Mouse (Mus musculus) cerebellum, postnatal 36 days (tissue): ENCODE data around the gene Rasal2.
A peak's percentile ranks its signal among the peaks of the same experiment; 100 is the strongest.
"Not testable (repeated sequence)": the region's sequence is repeated elsewhere in the genome, so short reads cannot be mapped to it uniquely, and the experiment has no call there.

Source experiments
- DNase-seq, 2 experiments: peaks; one replicate each; pipeline ENCODE4 v3.0.0; 2021 to 2022; ENCODE audit warnings: mixed read lengths in 2 of 2

Rasal2 gene

DNA sequence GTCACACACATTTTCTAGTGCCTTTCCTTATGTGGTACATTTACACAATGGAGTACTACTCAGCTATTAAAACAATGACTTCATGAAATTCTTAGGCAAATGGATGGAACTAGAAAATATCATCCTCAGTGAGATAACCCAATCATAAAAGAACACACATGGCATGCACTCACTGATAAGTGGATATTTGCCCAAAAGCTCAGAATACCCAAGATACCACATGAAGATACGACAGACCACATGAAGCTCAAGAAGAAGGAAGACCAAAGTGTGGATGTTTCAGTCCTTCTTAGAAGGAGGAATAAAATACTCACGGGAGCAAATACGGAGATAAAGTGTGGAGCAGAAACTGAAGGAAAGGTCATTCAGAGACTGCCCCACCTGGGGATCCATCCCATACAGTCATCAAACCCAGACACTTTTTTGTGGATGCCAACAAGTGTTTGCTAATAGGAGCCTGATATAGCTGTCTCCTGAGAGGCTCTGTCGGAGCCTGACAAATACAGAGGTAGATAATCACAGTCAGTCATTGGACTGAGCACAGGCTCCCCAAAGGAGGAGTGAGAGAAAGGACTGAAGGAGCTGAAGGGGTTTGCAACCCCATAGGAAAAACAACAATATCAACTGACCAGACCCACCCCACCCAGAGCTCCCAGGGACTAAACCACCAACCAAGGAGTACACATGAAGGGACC is 175.6 kb downstream of the Rasal2 start:
- DNase-seq: not testable (repeated sequence)

GRCm38 (mm10) chr1:157233451-157233850 is 178.9 kb downstream of the Rasal2 start:
- no peak for DNase-seq

DNA sequence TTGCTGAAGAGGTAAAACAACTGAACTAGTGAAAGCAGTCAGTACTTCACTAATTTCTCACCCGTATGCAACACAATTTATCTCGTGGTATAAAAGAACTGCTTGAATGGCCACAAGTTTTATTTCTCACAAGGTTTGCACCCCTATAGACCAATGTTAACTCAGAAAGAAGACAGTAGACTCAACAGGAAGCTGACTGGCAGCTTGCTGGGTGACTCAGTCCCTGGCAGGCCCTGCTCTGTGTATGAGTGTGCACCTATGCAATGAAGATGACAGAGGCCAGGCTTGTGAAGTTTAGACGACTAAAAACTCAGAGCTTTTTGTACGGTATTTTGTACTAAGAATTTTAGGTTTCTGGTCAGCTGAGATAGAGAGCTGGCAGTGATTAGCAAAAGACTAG is 180.0 kb downstream of the Rasal2 start:
- no peak for DNase-seq

DNA sequence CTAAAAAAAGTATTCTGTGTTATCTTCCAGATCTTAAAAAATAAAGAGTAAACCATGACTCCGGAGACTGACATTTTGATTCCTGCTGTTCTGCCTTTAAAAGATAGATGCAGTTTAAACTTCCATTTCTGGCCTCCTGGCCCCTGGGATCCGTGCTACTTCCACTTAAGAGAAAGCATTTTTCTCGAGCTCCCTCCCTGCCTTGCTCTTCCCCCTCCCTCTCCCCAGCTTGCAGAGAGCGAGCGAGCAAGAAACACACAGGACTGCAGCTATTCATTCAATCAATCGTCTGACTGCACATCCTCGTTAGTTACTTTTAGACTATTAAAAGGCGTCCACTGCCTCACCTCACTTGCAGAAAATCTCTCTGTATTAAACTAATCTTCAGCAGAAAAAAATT is 181.4 kb downstream of the Rasal2 start:
- DNase-seq: no peak

DNA sequence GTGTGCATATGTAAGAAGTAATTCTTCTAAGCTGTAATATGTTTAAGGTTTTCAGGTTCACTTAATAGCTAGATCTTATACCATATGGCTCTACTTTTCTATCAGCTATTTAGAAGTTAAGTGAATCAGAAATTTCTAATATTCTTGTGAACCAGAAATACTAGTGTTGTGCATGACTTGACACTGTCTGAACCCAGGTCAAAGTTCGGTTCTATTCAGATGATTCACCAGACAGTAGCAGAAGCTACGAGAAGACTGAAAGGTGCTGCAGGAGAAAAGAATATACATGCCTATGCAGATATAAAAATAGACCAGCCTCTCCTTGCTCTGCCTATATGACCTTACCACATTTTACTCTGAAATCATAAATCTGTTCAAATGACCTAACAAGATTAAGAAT is 182.0 kb downstream of the Rasal2 start:
- no peak for DNase-seq

- DNase-seq: no peak
These were observed 187.4 kb downstream of the Rasal2 start for GRCm38 (mm10) chr1:157225013-157225412.

GRCm38 (mm10) chr1:157220910-157221309 is 191.5 kb downstream of the Rasal2 start:
- no peak for DNase-seq

DNA sequence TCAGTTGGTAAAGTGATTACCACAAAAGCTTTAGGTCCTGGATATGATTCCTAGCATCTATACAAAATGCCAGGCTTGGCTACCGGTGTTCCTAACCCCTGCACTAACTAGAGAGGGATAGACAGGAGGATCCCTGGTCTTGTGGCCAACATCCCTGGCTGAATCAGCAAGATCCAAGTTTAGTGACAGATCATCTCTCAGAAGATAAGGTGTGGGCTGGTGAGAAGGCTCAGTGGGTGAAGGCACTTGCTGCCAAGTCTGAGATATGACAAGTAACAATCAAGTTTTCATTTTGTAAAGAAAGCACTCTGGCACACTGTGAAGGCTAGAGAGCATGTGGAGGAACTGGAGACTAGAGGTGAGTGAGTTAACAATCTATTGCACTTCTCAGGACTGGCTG is 191.9 kb downstream of the Rasal2 start:
- no peak for DNase-seq

DNA sequence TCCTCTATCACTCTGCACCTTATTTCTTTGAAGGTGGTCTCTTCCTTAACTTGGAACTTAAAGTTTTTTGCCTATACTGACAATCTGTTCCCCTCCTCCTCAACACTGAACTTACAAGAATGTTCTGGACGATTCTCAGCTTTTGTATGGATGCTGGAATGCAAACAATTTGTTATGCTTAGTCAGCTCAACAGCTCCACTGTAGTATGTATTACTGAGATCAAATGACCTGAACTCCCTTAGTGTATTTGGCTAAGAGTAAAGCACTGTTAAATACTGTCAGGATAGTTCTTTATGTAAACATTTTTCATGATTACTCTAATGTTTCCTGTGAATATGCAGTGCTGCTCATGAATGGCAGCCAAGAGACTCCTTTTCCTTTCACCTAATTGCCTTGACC is 203.6 kb downstream of the Rasal2 start:
- no peak for DNase-seq

GRCm38 (mm10) chr1:157205685-157206084 is 206.7 kb downstream of the Rasal2 start:
- DNase-seq: no peak

DNA sequence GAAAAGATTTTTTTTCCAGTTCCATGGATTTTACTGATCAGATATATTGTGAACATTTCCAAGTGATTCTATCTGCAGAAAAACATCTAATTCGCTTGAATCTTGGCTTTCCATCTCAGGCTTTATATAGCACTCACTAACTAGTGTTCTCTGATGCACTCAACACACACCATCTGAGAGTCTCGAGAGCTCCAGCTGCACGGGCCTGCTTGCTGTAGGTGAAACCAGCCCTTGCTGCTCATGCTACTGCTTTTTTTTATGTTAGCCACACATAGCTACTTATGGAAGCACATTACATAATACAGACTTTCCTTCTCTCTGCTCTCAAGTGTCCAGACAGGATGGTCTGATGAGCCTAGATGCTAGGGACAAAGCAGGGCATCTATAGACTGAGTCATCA is 229.4 kb downstream of the Rasal2 start:
- DNase-seq: no peak

DNA sequence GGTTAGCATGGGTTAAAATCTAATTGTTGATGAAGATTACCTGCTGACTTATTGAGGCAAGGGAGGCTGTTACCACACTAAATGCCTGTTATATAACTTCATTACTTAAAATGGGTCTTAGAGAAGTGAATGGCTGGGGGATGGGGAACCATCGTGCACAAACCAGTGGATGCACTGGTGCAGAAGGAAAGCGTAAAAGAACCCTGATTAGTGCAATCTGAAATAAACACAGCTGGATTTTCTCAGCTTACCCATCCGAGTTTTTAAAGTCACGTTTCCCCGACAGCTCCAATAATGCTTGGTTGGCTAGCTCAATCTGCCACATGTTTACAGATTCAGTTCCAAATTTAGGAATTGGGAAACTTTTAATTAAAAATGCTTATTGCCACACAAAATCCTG is 230.0 kb downstream of the Rasal2 start:
- DNase-seq: no peak

GRCm38 (mm10) chr1:157181081-157181480 is 231.3 kb downstream of the Rasal2 start:
- DNase-seq: peak in 1 of 2 experiments; percentile 9

DNA sequence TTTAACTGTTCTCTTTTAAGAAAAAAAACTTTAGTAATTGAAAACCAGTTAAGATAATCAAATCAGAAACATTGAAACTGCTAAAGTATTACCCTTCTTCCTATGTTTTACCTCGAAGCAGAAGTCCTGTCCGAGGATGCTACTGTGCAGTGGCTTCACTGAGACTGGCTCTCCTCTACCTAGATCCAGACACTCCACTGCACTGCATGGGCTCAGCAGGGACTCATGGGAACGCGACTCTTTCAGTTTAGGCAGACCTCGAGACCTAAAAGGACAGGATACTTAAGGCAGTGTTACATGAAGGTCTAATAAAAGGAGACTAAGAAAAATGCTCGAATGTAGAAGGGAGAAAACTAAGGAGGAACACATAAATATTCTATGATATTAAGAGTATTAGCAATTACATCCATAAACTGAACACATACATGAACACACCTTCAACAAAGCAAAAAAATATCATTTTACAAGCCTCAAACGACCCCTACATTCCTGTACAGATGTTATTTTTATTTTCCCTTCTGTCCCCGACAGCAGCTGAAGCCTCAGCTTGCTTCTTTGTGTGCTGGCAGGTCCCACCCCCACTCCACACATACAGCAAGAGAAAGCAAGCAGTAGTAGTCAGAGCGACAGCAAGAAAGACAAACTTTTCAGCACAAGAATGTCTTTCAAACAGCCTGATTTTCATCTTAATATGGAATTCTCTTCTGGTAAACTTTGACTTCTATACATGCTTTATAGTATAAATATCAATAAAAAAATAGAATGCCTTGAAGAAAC is 233.2 kb downstream of the Rasal2 start:
- DNase-seq: no peak

DNA sequence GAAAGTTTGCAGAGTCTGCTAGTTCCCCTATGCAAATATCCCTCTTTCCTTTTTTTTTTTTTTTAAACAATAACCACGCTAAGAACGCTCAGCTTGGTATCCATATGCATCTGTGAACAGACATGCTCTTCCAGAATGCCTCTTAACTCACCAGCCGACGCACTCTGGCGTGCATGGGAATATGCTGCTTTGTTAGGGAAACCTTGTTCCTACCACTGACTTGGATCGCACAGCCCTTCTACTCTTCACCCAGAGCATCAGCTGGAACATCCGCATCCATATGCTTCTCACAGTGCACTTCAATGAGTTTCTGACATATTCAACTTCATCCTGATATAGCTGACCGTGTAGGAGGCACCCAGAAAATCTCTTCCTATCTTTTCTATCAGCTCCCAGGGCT is 243.1 kb downstream of the Rasal2 start:
- no peak for DNase-seq

DNA sequence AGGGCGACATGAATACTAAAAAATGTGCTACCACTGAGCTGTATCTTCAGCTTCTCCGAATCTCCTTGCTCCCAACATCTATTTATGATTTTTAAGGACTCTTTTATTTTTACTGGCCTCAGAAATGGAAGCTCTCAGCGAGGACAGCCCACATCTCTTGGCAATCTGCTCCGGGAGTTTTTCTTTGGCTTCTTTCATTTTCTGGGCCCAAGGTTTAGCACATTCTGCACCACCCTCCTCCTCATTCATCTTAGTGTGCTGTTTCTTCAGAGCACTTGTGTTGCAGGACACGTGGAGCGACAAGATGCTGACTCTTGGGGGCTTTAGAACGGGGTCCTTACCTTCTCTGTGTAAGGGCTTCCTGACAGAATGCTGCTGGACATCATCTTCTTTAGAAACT is 243.5 kb downstream of the Rasal2 start:
- DNase-seq: no peak

DNA sequence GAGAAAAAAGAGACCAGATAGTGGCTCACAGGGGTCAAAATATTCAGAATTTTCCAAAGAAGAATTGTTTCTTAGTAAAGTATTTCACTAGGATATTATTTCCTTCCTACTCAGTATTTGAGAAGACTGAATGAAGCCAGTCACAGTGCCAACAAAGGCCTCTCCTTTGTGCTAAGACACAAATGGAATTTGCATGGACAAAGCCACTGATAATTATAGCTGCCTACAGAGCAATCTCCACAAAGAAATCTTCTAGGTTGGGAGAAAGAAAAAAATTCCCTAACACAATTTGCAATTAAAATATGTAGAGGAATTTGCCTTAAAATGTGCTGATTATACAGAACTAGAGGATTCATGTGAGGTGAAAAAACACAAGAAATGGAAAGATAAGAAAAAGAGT is 258.6 kb downstream of the Rasal2 start:
- no peak for DNase-seq

DNA sequence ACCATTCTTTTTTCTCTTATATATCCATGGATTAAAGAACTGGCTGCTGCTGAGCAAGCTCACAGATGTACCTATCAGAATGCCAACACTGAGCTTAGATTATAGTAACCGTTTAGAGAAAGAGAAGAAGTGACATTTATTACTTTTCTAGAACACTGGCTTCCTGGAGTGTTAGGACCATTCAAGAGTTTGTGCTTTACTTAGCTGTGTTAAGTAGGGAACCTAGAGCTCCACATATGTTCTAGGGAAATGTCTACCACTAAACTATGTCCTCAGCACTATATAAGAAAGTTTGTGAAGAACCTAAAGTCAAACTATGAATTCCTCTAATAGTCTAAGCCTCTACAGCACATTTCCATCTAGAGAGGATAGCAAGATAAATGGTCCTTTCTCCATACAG is 262.3 kb downstream of the Rasal2 start:
- DNase-seq: no peak

DNA sequence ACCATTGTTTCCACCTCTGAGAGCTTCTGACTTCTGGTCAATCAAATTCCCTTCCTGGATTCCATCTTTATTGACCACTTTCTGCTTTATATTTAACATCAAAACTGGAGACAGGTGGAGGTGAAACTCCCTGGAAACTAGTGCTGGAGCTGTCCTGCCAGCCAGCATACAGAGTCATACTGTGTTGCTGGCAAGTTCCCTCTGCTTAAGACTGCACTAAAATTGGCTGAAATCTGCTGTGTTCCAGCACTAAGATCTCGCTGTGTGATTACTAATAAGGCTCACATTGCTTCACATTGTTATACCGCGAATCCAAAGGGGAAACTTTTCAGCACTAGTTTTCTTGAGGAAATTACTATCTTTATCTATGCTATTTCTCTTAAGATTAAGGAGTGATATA is 267.8 kb downstream of the Rasal2 start:
- DNase-seq: peak; percentile 7 to 28

DNA sequence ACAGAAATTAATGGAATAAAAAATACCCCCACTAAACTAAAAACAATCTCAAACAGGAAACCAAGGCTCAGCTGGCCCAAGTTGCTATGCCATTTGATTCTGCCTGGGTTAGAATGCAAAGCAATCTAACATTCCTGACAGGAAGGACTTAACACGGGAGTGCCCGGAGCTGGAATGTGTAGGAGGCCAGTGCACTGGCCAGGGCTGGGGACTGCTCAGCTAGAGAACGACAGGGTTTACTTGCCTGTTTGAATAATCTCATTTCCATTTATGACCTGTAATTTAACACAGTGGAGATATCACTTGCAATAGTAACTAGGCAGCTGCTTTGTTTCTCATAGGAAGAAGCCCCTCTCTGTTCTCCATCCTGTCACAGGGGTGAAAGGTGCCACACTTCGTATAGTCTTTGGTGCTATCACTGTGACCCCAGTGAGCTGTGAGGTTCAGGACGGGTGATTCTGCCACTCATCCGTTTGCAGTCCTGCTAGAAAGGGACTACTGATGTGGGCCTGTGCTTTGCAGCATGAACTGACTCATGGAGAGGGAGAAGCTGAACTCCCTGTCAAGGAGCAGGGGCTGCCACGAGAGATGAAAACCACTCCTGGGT is 269.0 kb downstream of the Rasal2 start:
- no peak for DNase-seq

DNA sequence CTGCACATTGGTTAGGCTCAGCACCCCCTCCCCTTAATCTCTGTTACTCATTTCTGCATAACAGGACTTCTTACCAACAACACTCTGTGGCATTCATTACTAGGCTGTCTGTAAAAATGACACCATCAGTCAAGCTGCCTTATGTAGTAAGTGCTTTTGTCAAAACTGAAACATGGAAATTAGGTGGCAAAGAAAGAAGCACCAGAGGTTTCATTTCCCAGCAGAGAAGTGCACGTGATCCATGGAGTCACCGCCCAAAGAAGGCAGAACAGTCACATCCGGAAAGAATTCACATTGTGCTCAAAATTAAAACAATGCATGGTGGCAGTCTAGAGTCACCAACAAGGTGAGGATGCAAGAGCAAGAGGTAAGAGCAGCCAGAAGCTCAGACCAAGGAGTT is 271.4 kb downstream of the Rasal2 start:
- no peak for DNase-seq

DNA sequence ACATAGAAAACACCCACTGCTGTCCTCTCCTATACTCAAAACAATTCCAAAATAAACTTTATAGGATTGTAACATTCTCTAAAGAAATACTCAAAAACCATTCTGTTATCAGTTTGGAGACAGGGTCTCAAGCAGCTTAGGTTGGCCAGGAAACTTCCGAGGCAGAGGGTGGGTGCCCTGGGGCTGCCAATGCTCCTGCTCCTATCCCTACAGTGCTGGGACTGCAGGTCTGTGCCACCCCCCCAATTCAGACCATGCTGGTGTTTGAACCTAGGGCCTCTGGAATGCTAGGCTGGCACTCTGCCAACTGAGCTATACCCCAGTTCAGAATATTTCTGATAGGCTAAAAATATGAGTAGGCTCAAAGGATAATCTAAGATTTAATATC is 274.5 kb downstream of the Rasal2 start:
- no peak for DNase-seq

DNA sequence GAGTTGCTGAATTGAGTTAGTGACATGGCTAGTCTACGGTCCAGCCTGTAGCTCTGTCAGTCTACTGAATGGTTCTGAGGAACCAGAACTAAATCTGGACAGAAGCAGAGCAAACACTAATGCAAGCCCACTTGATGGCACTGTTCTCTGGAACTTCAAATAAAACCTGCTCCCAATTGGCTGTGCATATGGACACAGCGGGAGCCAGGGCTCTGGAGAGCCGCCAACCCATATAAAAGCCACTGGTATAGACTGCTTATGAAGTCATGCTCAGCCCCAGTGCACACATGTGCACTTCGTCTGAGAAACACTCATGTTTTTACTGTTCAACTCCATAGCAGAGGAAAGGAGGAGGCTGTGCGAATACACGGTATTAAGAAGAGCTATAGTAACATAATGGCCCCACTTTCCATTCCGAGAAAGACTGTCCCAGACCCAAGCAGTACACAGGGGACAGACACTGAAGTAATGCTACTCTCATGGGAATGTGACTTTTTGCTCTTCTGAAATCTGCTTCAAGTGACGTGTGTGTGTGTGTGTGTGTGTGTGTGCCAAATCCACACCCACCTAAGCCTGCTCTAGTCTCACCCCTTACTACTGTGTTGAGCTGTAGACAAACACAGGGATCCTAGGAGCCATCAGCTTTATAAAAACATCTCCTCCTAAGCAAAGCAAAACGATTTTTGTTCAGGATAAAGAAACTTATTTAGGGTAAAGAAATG is 275.1 kb downstream of the Rasal2 start:
- DNase-seq: peak; percentile 55 to 56

DNA sequence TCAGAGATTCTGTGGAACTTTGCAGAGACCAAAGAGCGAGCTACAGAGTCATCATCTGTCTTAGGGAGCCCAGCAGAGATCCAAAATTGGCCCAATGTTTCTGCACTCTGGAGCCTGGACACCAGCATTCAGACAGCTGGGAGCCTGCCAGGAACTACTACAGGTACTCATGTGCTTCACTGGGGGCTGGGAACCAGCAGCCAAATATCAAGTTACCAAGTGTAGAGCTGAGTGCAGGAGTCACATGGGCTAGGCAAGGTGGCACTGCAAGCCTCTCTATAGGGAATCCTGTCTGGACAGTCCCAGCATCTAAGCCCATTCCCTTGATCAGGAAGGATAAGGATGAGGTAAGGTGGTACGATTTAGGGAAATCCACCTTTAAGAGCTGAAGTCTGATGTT is 284.2 kb downstream of the Rasal2 start:
- DNase-seq: no peak
